Mouse (Mus musculus) neural tube, embryonic 12.5 days (tissue): ENCODE measurements around the gene Polr3f. TPM values are rescaled to one million over a fixed set of nuclear protein-coding genes. Genes with fewer than 3 reads are reported as not detected.

Source experiments
- ATAC-seq: fragments of 200-750 bp; cut with Nextera tagmentation; 2 replicates; pipeline ENCODE4 v1.8.0; 2017; ENCODE audit warnings: low read depth, mild to moderate bottlenecking, moderate TSS enrichment, moderate library complexity; ENCODE audit not compliant: low FRiP score
- H3K27ac ChIP-seq: fragments of 300-500 bp; sonication (generic); 2 replicates; pipeline ENCODE4 v1.5.1; 2016
- H3K27me3 ChIP-seq: fragments of 300-500 bp; sonication (generic); replicated peaks from 2 replicates; pipeline ENCODE4 v1.6.1; 2016; ENCODE audit warnings: mild to moderate bottlenecking
- H3K36me3 ChIP-seq: fragments of 300-500 bp; sonication (generic); 2 replicates; pipeline ENCODE4 v1.6.1; 2016; ENCODE audit warnings: mild to moderate bottlenecking
- H3K4me1 ChIP-seq: fragments of 300-500 bp; sonication (generic); 2 replicates; pipeline ENCODE4 v1.6.1; 2016
- H3K4me2 ChIP-seq: fragments of 300-500 bp; sonication (generic); replicated peaks from 2 replicates; pipeline ENCODE4 v1.6.1; 2016; ENCODE audit warnings: mild to moderate bottlenecking
- H3K4me3 ChIP-seq: fragments of 300-500 bp; sonication (generic); 2 replicates; pipeline ENCODE4 v1.5.1; 2016
- H3K9ac ChIP-seq: fragments of 300-500 bp; sonication (generic); 2 replicates; pipeline ENCODE4 v1.6.1; 2016; ENCODE audit warnings: mild to moderate bottlenecking
- H3K9me3 ChIP-seq: fragments of 300-500 bp; sonication (generic); 2 replicates; pipeline ENCODE4 v1.6.1; 2016; ENCODE audit warnings: mild to moderate bottlenecking
- WGBS: fragments of 180-500 bp; shearing (Covaris S2); methylation state at CpG from one replicate; pipeline ENCODE4 v1.1.7; 2016; 5-methylcytosine and 5-hydroxymethylcytosine counted together
- polyA plus RNA-seq: library from polyadenylated mRNA; unstranded; fragments of >200 nt; fragmentation: Nextera tagmentation; extraction: Ambion mirVana; gene quantifications from 2 replicates; pipeline ENCODE4 v1.2.1, GENCODE M21; 2016

The Polr3f gene
- polyA plus RNA-seq, 1 experiment from 2014 or later = 33.3 TPM

GRCm38 (mm10) chr2:144541246-144541645 lies 13.7 kb downstream of the Polr3f start:
- Histone ChIP-seq H3K36me3 (peaks cover 76% of the 10 kb centered on the region), H3K9ac (no peak overlapping the region)

GRCm38 (mm10) chr2:144543670-144544069 lies 16.2 kb downstream of the Polr3f start:
- Histone ChIP-seq H3K27ac (no peak overlapping the region), H3K4me1 (no peaks in the 10 kb centered on the region), H3K9ac (no peak overlapping the region), H3K4me2 (no peak overlapping the region), H3K27me3 (no peaks in the 10 kb centered on the region), H3K36me3 (peaks cover 68% of the 10 kb centered on the region), H3K4me3 (no peak overlapping the region), H3K9me3 (no peaks in the 10 kb centered on the region)
- no peak for ATAC-seq
- 94% methylated on average over 6 of the region's 6 CpGs for WGBS

More at GRCm38 (mm10) chr2:144541246-144541645, 13.7 kb downstream of the Polr3f start:
- Histone ChIP-seq H3K4me1 (no peaks in the 10 kb centered on the region), H3K27ac (no peak overlapping the region), H3K9me3 (no peaks in the 10 kb centered on the region), H3K27me3 (no peaks in the 10 kb centered on the region), H3K4me3 (no peak overlapping the region), H3K4me2 (no peak overlapping the region)
- ATAC-seq = no peak
- 89% methylated on average over 4 of the region's 4 CpGs for WGBS

GRCm38 (mm10) chr2:144544630-144545029 lies 17.1 kb downstream of the Polr3f start:
- H3K4me3 ChIP-seq = no peak overlapping the region
- no peak overlapping the region for H3K9ac ChIP-seq
- H3K4me1 ChIP-seq = no peaks in the 10 kb centered on the region
- H3K36me3 ChIP-seq = peaks cover 59% of the 10 kb centered on the region
- ATAC-seq = no peak
- WGBS = 87% methylated on average over 6 of the region's 6 CpGs
- H3K27me3 ChIP-seq = no peaks in the 10 kb centered on the region
- H3K9me3 ChIP-seq = no peaks in the 10 kb centered on the region
- H3K4me2 ChIP-seq = no peak overlapping the region
- H3K27ac ChIP-seq = no peak overlapping the region

GRCm38 (mm10) chr2:144545061-144545460 lies 17.5 kb downstream of the Polr3f start:
- no peak for ATAC-seq
- Histone ChIP-seq H3K27ac (no peak overlapping the region), H3K4me3 (no peak overlapping the region), H3K27me3 (no peaks in the 10 kb centered on the region), H3K36me3 (peaks cover 54% of the 10 kb centered on the region), H3K9ac (no peak overlapping the region), H3K4me2 (no peak overlapping the region), H3K9me3 (no peaks in the 10 kb centered on the region), H3K4me1 (no peaks in the 10 kb centered on the region; the same call in 1 of the 2 replicates)
- 95% methylated on average over 2 of the region's 2 CpGs for WGBS

GRCm38 (mm10) chr2:144545481-144545880 lies 18.0 kb downstream of the Polr3f start:
- Histone ChIP-seq H3K4me1 (no peaks in the 10 kb centered on the region; the same call in 1 of the 2 replicates), H3K9ac (no peak overlapping the region), H3K27me3 (no peaks in the 10 kb centered on the region), H3K9me3 (no peaks in the 10 kb centered on the region), H3K27ac (no peak overlapping the region), H3K36me3 (peaks cover 50% of the 10 kb centered on the region), H3K4me3 (no peak overlapping the region), H3K4me2 (no peak overlapping the region)
- 72% methylated on average over 1 of the region's 1 CpGs for WGBS
- ATAC-seq = no peak

GRCm38 (mm10) chr2:144547559-144547958 lies 20.0 kb downstream of the Polr3f start:
- no peak for ATAC-seq
- WGBS = 83% methylated on average over 4 of the region's 4 CpGs
- H3K4me1 ChIP-seq = no peaks in the 10 kb centered on the region; the same call in 1 of the 2 replicates
- no peak overlapping the region for H3K27ac ChIP-seq
- H3K36me3 ChIP-seq = peaks cover 42% of the 10 kb centered on the region
- H3K9me3 ChIP-seq = no peaks in the 10 kb centered on the region
- H3K4me2 ChIP-seq = no peak overlapping the region
- H3K27me3 ChIP-seq = no peaks in the 10 kb centered on the region
- H3K9ac ChIP-seq = no peak overlapping the region
- no peak overlapping the region for H3K4me3 ChIP-seq

GRCm38 (mm10) chr2:144550529-144550928 lies 23.0 kb downstream of the Polr3f start, which contains the start of gene Rbbp9:
TSS of gene Rbbp9 (minus strand) at chr2:144550869.
- Histone ChIP-seq H3K4me3 (peak within 1 kb of the TSS; percentile 67), H3K27me3 (no peaks in the 10 kb centered on the region), H3K27ac (no peak within 1 kb of the TSS; the same call in 1 of the 2 replicates), H3K9me3 (no peaks in the 10 kb centered on the region), H3K9ac (peak within 1 kb of the TSS; percentile 73), H3K36me3 (peaks cover 20% of the 10 kb centered on the region), H3K4me2 (peak within 1 kb of the TSS; percentile 64), H3K4me1 (no peaks in the 10 kb centered on the region; the same call in 1 of the 2 replicates)
- WGBS = under 1% methylated on average over 17 of the region's 17 CpGs
- peak; percentile 98 for ATAC-seq

- H3K9me3 ChIP-seq = no peaks in the 10 kb centered on the region
- H3K27ac ChIP-seq = no peak overlapping the region
- H3K27me3 ChIP-seq = no peaks in the 10 kb centered on the region
- 93% methylated on average over 3 of the region's 3 CpGs for WGBS
- H3K4me1 ChIP-seq = peaks cover 6% of the 10 kb centered on the region
- H3K4me3 ChIP-seq = no peak overlapping the region
- no peak for ATAC-seq
- no peak overlapping the region for H3K4me2 ChIP-seq
- H3K36me3 ChIP-seq = no peaks in the 10 kb centered on the region
- H3K9ac ChIP-seq = no peak overlapping the region
Observed at GRCm38 (mm10) chr2:144553905-144554304, 26.4 kb downstream of the Polr3f start.

- Histone ChIP-seq H3K9me3 (no peaks in the 10 kb centered on the region), H3K36me3 (peaks cover 9% of the 10 kb centered on the region; the same call in 1 of the 2 replicates), H3K4me2 (peak overlapping the region; percentile 67), H3K4me3 (peak overlapping the region; percentile 74), H3K27me3 (no peaks in the 10 kb centered on the region), H3K4me1 (peaks cover 6% of the 10 kb centered on the region; the same call in 1 of the 2 replicates), H3K27ac (peak overlapping the region; percentile 64), H3K9ac (peak overlapping the region; percentile 48)
- no peak for ATAC-seq
- WGBS = 2% methylated on average over 14 of the region's 14 CpGs
Observed at GRCm38 (mm10) chr2:144555286-144555819, 27.8 kb downstream of the Polr3f start.

- Histone ChIP-seq H3K4me1 (peaks cover 6% of the 10 kb centered on the region; the same call in 1 of the 2 replicates), H3K9ac (peak within 1 kb of the TSS; percentile 67), H3K27ac (peak within 1 kb of the TSS; percentile 64), H3K4me3 (peak within 1 kb of the TSS; percentile 74), H3K4me2 (peak within 1 kb of the TSS; percentile 67), H3K27me3 (no peaks in the 10 kb centered on the region), H3K9me3 (no peaks in the 10 kb centered on the region), H3K36me3 (peaks cover 9% of the 10 kb centered on the region; the same call in 1 of the 2 replicates)
- peak; percentile 98 for ATAC-seq
- WGBS = under 1% methylated on average over 44 of the region's 44 CpGs
Observed at GRCm38 (mm10) chr2:144555820-144556552, 28.5 kb downstream of the Polr3f start, which contains the start of gene Sec23b. TSS of gene Sec23b (plus strand) at chr2:144556229.

GRCm38 (mm10) chr2:144588723-144589122 lies 61.2 kb downstream of the Polr3f start:
- H3K27me3 ChIP-seq = no peaks in the 10 kb centered on the region
- H3K27ac ChIP-seq = no peak overlapping the region
- H3K36me3 ChIP-seq = peaks cover 58% of the 10 kb centered on the region
- H3K9me3 ChIP-seq = 0 out of 2 replicates have a peak, but pooled peaks cover 3% of the 10 kb centered on the region
- H3K4me3 ChIP-seq = no peak overlapping the region
- no peak overlapping the region for H3K4me2 ChIP-seq
- H3K9ac ChIP-seq = no peak overlapping the region
- no peaks in the 10 kb centered on the region for H3K4me1 ChIP-seq
- 82% methylated on average over 4 of the region's 4 CpGs for WGBS
- no peak for ATAC-seq
